Mouse (Mus musculus) small intestine, adult 2 months (tissue): ENCODE measurements around the gene Taf10.
"Not testable (repeated sequence)": the region's sequence is repeated elsewhere in the genome, so short reads cannot be mapped to it uniquely, and the experiment has no call there.

Source experiments
- CTCF ChIP-seq: fragments of 200-500 bp; IDR thresholded peaks from 2 replicates; pipeline ENCODE4 v1.5.1; 2012; ENCODE audit warnings: low read depth, mild to moderate bottlenecking, control low read depth, inconsistent platforms, low read length, moderate library complexity, mixed read lengths; ENCODE audit not compliant: insufficient replicate concordance, insufficient read length; ENCODE audit errors: extremely low read depth
- POLR2A ChIP-seq: fragments of 200-500 bp; IDR thresholded peaks from 2 replicates; pipeline ENCODE4 v1.6.1; 2012; ENCODE audit warnings: low read depth, mild to moderate bottlenecking, control low read depth, inconsistent platforms, low read length, moderate library complexity

- TF ChIP-seq CTCF, POLR2A: not testable (repeated sequence)
These were observed 8.7 kb downstream of the Taf10 start for GRCm38 (mm10) chr7:105735464-105735863.
